Mouse (Mus musculus): ENCODE measurements at regions not wholly inside any gene's neighbourhood (a gene's known extent, or its start where the extent isn't known, plus 50 kb on each side); places are given as distances from the start of the nearest gene placed in this dataset.

DNA sequence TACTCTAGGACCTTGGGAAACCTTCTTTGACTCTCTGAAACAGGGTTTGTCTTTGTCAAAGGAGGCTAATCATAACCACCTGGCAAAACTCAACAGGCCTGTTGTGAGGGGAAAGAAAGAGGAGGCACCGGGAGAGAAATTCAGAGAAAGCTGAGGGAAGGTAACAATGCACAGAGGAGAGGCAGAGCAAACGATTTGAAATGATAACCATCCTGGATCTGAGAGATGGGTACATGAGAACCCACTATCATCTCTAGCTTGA lies 108.3 kb upstream of the Zfp703 start:
- Histone ChIP-seq H3K27me3 (ENCODE audit: insufficient read depth, low read length) (no peaks in the 10 kb centered on the region), H3K4me2 (ENCODE audit: low read depth, low read length, poor library complexity, severe bottlenecking) (no peak overlapping the region), H3K27ac (ENCODE audit: low read depth, low read length) (no peak overlapping the region), H3K4me1 (ENCODE audit: insufficient read depth, low read length) (no peaks in the 10 kb centered on the region), H3K36me3 (ENCODE audit: insufficient read depth, low read length) (no peaks in the 10 kb centered on the region), H3K4me3 (ENCODE audit: low read depth, low read length) (no peak overlapping the region), H3K9ac (replicated peaks; ENCODE audit: low read length, poor library complexity, severe bottlenecking) (no peak overlapping the region), H3K9me3 (ENCODE audit: low read length) (no peaks in the 10 kb centered on the region)
- ATAC-seq (ENCODE audit: low FRiP score), result no peak
- TF ChIP-seq CTCF (IDR thresholded peaks at IDR 0.05), result no peak
- DNase-seq (ENCODE audit: low spot score), result no peak
- 77% methylated on average over 2 of the region's 2 CpGs for WGBS

- Histone ChIP-seq H3K9ac (replicated peaks; ENCODE audit: low read length, poor library complexity, severe bottlenecking) (no peak overlapping the region), H3K27ac (ENCODE audit: low read depth, low read length) (no peak overlapping the region), H3K27me3 (ENCODE audit: insufficient read depth, low read length) (no peaks in the 10 kb centered on the region), H3K4me3 (ENCODE audit: low read depth, low read length) (no peak overlapping the region), H3K4me1 (ENCODE audit: insufficient read depth, low read length) (no peaks in the 10 kb centered on the region), H3K36me3 (ENCODE audit: insufficient read depth, low read length) (no peaks in the 10 kb centered on the region), H3K4me2 (ENCODE audit: low read depth, low read length, poor library complexity, severe bottlenecking) (no peak overlapping the region), H3K9me3 (ENCODE audit: low read length) (no peaks in the 10 kb centered on the region)
- DNase-seq (ENCODE audit: low spot score), result no peak
- TF ChIP-seq CTCF (IDR thresholded peaks at IDR 0.05), result no peak
- no peak for ATAC-seq (ENCODE audit: low FRiP score)
- 94% methylated on average over 7 of the region's 7 CpGs for WGBS
Measured at GRCm38 (mm10) chr8:26871838-26872237, 105.3 kb upstream of the Zfp703 start.

- H3K4me2 ChIP-seq (ENCODE audit: low read depth, low read length, poor library complexity, severe bottlenecking), result no peak overlapping the region
- H3K36me3 ChIP-seq (ENCODE audit: insufficient read depth, low read length), result no peaks in the 10 kb centered on the region
- no peaks in the 10 kb centered on the region for H3K9me3 ChIP-seq (ENCODE audit: low read length)
- DNase-seq (ENCODE audit: low spot score) (no peak), ATAC-seq (ENCODE audit: low FRiP score) (no peak)
- TF ChIP-seq CTCF (IDR thresholded peaks at IDR 0.05), result no peak
- no peak overlapping the region for H3K27ac ChIP-seq (ENCODE audit: low read depth, low read length)
- H3K9ac ChIP-seq (replicated peaks; ENCODE audit: low read length, poor library complexity, severe bottlenecking), result no peak overlapping the region
- WGBS, result 77% methylated on average over 3 of the region's 3 CpGs
- no peak overlapping the region for H3K4me3 ChIP-seq (ENCODE audit: low read depth, low read length)
- no peaks in the 10 kb centered on the region for H3K4me1 ChIP-seq (ENCODE audit: insufficient read depth, low read length)
- H3K27me3 ChIP-seq (ENCODE audit: insufficient read depth, low read length), result no peaks in the 10 kb centered on the region
Measured at GRCm38 (mm10) chr8:26872382-26872781, 104.7 kb upstream of the Zfp703 start.

DNA sequence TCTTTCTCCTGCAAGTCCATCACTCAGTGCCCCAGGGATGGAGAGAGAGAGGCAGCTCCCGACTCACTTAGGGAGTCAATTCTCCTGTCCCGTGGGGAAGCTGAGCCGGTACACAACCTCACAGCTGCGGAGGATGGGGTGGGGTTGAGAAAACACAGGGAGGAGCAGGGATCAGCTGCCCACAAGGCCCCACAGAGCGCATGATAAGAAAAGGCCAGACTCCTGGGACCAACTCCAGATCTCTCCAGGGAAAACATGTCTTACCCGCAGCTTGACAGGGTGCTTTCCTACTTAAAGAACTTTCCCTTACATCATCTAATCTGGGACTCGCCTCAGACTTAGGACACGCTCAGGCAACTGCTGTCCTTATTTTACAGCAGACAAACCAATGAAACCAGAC lies 104.3 kb upstream of the Zfp703 start:
- WGBS, result 71% methylated on average over 8 of the region's 8 CpGs

GRCm38 (mm10) chr8:26880177-26880576 lies 96.9 kb upstream of the Zfp703 start:
- no peaks in the 10 kb centered on the region for H3K4me1 ChIP-seq (ENCODE audit: insufficient read depth, low read length)
- no peak overlapping the region for H3K4me2 ChIP-seq (ENCODE audit: low read depth, low read length, poor library complexity, severe bottlenecking)

More for the DNA sequence above, 104.3 kb upstream of the Zfp703 start:
- ATAC-seq (ENCODE audit: low FRiP score) (no peak), DNase-seq (ENCODE audit: low spot score) (no peak)
- Histone ChIP-seq H3K4me1 (ENCODE audit: insufficient read depth, low read length) (no peaks in the 10 kb centered on the region), H3K4me2 (ENCODE audit: low read depth, low read length, poor library complexity, severe bottlenecking) (no peak overlapping the region), H3K27me3 (ENCODE audit: insufficient read depth, low read length) (no peaks in the 10 kb centered on the region), H3K9ac (replicated peaks; ENCODE audit: low read length, poor library complexity, severe bottlenecking) (no peak overlapping the region), H3K9me3 (ENCODE audit: low read length) (no peaks in the 10 kb centered on the region), H3K27ac (ENCODE audit: low read depth, low read length) (no peak overlapping the region), H3K36me3 (ENCODE audit: insufficient read depth, low read length) (no peaks in the 10 kb centered on the region), H3K4me3 (ENCODE audit: low read depth, low read length) (no peak overlapping the region)
- no peak for TF ChIP-seq CTCF (IDR thresholded peaks at IDR 0.05)

GRCm38 (mm10) chr8:26881268-26882120 lies 95.6 kb upstream of the Zfp703 start:
- no peak overlapping the region for H3K9ac ChIP-seq (replicated peaks; ENCODE audit: low read length, poor library complexity, severe bottlenecking)
- no peaks in the 10 kb centered on the region for H3K27me3 ChIP-seq (ENCODE audit: insufficient read depth, low read length)
- H3K4me1 ChIP-seq (ENCODE audit: insufficient read depth, low read length), result no peaks in the 10 kb centered on the region
- TF ChIP-seq CTCF (IDR thresholded peaks at IDR 0.05), result no peak
- no peak overlapping the region for H3K4me3 ChIP-seq (ENCODE audit: low read depth, low read length)
- H3K36me3 ChIP-seq (ENCODE audit: insufficient read depth, low read length), result no peaks in the 10 kb centered on the region
- DNase-seq (ENCODE audit: low spot score), result no peak
- ATAC-seq (ENCODE audit: low FRiP score), result no peak
- WGBS, result 89% methylated on average over 7 of the region's 7 CpGs
- H3K27ac ChIP-seq (ENCODE audit: low read depth, low read length), result no peak overlapping the region
- no peak overlapping the region for H3K4me2 ChIP-seq (ENCODE audit: low read depth, low read length, poor library complexity, severe bottlenecking)
- no peaks in the 10 kb centered on the region for H3K9me3 ChIP-seq (ENCODE audit: low read length)

More at GRCm38 (mm10) chr8:26880177-26880576, 96.9 kb upstream of the Zfp703 start:
- DNase-seq (ENCODE audit: low spot score), result no peak
- Histone ChIP-seq H3K27me3 (ENCODE audit: insufficient read depth, low read length) (no peaks in the 10 kb centered on the region), H3K9ac (replicated peaks; ENCODE audit: low read length, poor library complexity, severe bottlenecking) (no peak overlapping the region), H3K9me3 (ENCODE audit: low read length) (no peaks in the 10 kb centered on the region), H3K27ac (ENCODE audit: low read depth, low read length) (no peak overlapping the region), H3K36me3 (ENCODE audit: insufficient read depth, low read length) (no peaks in the 10 kb centered on the region), H3K4me3 (ENCODE audit: low read depth, low read length) (no peak overlapping the region)
- WGBS, result 81% methylated on average over 7 of the region's 7 CpGs
- no peak for ATAC-seq (ENCODE audit: low FRiP score)
- no peak for TF ChIP-seq CTCF (IDR thresholded peaks at IDR 0.05)
